9 mouse cellular contexts compared by ENCODE assay signal in the genomic region with DNA sequence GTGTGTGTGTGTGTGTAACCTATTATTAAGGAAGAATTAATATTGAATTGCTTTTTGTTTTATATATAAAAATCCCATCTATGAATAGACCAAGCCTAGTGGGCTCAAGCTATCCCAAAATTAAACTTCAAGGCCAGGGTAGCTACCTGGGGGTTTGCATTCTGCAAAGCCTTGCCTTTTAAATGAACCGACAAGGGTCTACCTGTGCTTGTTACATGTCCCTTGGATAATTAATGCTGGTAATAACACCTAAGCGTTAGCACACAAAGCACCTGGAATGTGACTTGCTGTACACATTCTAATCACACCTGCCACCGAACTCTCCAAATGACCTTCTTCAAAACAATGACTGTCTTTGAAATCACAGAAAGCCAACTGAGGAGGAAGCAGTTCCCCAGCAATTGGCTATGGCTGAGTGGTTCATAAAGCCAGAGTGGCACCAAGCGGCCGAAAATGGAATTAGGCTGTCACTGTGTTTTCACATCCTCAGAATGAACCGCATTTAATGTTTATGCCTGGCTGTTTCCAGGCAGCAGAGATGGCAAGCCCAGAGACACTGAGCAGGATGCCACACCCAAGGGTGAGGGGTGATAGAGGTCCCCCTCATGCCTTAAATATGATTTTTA.
DNase-seq lines count a peak whose midpoint lies in the region; ATAC-seq and TF ChIP-seq lines count a peak whose summit lies in the region.
"Had no signal": no experiment of that assay in that cellular context is flagged by ENCODE, and none has a peak within 500 bp of the region (broad histone marks: within the 10 kb centered on the region; RNA-seq: fewer than 3 reads in every experiment).

No protein-coding gene starts in this region.

- DNase-seq in kidney, adult 18-20 months = peak; percentile 6
- DNase-seq in kidney, adult 11 months = no peak
- peak; percentile 92 for DNase-seq in brain, embryonic 14.5 days (ENCODE audit: low read depth)
- DNase-seq in forebrain, postnatal 0 days = peak; percentile 88
- peak; percentile 33 for DNase-seq in large intestine, adult 2 months (ENCODE audit: low read depth, low spot score)
- DNase-seq in MN1 (ENCODE audit: low spot score) = no peak

- H3K4me1 ChIP-seq in forebrain, postnatal 0 days (ENCODE audit: insufficient read depth) = no peaks in the 10 kb centered on the region
- 0 out of 2 replicates have a peak, but pooled peaks cover 6% of the 10 kb centered on the region for H3K4me1 ChIP-seq in midbrain, embryonic 12.5 days

- peak; percentile 91 for ATAC-seq in forebrain, postnatal 0 days
- peak; percentile 86 for ATAC-seq in midbrain, embryonic 12.5 days (ENCODE audit: low FRiP score, low read depth)
- no peak for ATAC-seq in erythroblast, adult 5-6 weeks (replicated peaks; ENCODE audit: low FRiP score, poor library complexity, severe bottlenecking)

- 7% methylated on average over 6 of the region's 6 CpGs for WGBS in forebrain, postnatal 0 days
- WGBS in large intestine, adult 2 months = 12% methylated on average over 6 of the region's 6 CpGs
- 16% methylated on average over 6 of the region's 6 CpGs for WGBS in midbrain, embryonic 12.5 days

- no peaks in the 10 kb centered on the region for H3K9me3 ChIP-seq in forebrain, postnatal 0 days (ENCODE audit: low read length)
- H3K9me3 ChIP-seq in midbrain, embryonic 12.5 days = no peaks in the 10 kb centered on the region
- H3K9me3 ChIP-seq: limb, embryonic 12.5 days had no signal

- no peak overlapping the region for H3K9ac ChIP-seq in forebrain, postnatal 0 days
- no peak overlapping the region for H3K9ac ChIP-seq in midbrain, embryonic 12.5 days (replicated peaks)
- H3K9ac ChIP-seq: limb, embryonic 12.5 days had no signal

- no peak overlapping the region for H3K4me3 ChIP-seq in forebrain, postnatal 0 days (ENCODE audit: low read depth, low read length)
- H3K4me3 ChIP-seq in midbrain, embryonic 12.5 days = no peak overlapping the region
- H3K4me3 ChIP-seq: limb, embryonic 12.5 days had no signal

- no peaks in the 10 kb centered on the region for H3K27me3 ChIP-seq in forebrain, postnatal 0 days (ENCODE audit: insufficient read depth, low read length)
- no peaks in the 10 kb centered on the region for H3K27me3 ChIP-seq in midbrain, embryonic 12.5 days
- H3K27me3 ChIP-seq: limb, embryonic 12.5 days had no signal

- TF ChIP-seq CTCF in brain, embryonic 14.5 days (IDR thresholded peaks at IDR 0.05; ENCODE audit: borderline replicate concordance, extremely low read depth, insufficient read depth, insufficient read length) = peak; percentile 88
- peak; percentile 91 for TF ChIP-seq CTCF in forebrain, postnatal 0 days (IDR thresholded peaks at IDR 0.05; ENCODE audit: low read depth)

- H3K4me2 ChIP-seq in forebrain, postnatal 0 days (ENCODE audit: low read depth) = no peak overlapping the region
- no peak overlapping the region for H3K4me2 ChIP-seq in midbrain, embryonic 12.5 days (replicated peaks)
- H3K4me2 ChIP-seq: limb, embryonic 12.5 days had no signal

- TF ChIP-seq POLR2A in brain, embryonic 14.5 days (IDR thresholded peaks at IDR 0.05; ENCODE audit: borderline replicate concordance, extremely low read depth, insufficient read depth, insufficient read length, poor library complexity, severe bottlenecking) = no peak

- no peak overlapping the region for H3K27ac ChIP-seq in forebrain, postnatal 0 days (ENCODE audit: low read depth, low read length)
- no peak overlapping the region for H3K27ac ChIP-seq in midbrain, embryonic 12.5 days (replicated peaks)
- H3K27ac ChIP-seq: limb, embryonic 12.5 days had no signal

- H3K36me3 ChIP-seq in forebrain, postnatal 0 days (ENCODE audit: insufficient read depth) = no peaks in the 10 kb centered on the region
- no peaks in the 10 kb centered on the region for H3K36me3 ChIP-seq in midbrain, embryonic 12.5 days
- H3K36me3 ChIP-seq: limb, embryonic 12.5 days had no signal

Comparison
In these comparisons a context has a peak if more than half of its experiments do, and no peak if none do; other contexts are left out.
1. DNase-seq: peak in kidney, adult 18-20 months (single experiment), brain, embryonic 14.5 days (single experiment), forebrain, postnatal 0 days (single experiment) and large intestine, adult 2 months (single experiment); none in kidney, adult 11 months (single experiment) and MN1 (single experiment).